Mouse (Mus musculus) forelimb bud, embryonic 11.5 days (tissue): ENCODE measurements at regions not wholly inside any gene's neighbourhood (a gene's known extent, or its start where the extent isn't known, plus 50 kb on each side); places are given as distances from the start of the nearest gene placed in this dataset.

Experiments used
- DNase-seq: peaks from one replicate; pipeline ENCODE4 v3.0.0-alpha.2; 2012; ENCODE audit warnings: low read depth, low spot score

GRCm38 (mm10) chr15:96944741-96945140 is 111.0 kb downstream of the Slc38a4 start:
- no peak for DNase-seq

GRCm38 (mm10) chr15:96942651-96943050 is 113.1 kb downstream of the Slc38a4 start:
- DNase-seq, result no peak

DNA sequence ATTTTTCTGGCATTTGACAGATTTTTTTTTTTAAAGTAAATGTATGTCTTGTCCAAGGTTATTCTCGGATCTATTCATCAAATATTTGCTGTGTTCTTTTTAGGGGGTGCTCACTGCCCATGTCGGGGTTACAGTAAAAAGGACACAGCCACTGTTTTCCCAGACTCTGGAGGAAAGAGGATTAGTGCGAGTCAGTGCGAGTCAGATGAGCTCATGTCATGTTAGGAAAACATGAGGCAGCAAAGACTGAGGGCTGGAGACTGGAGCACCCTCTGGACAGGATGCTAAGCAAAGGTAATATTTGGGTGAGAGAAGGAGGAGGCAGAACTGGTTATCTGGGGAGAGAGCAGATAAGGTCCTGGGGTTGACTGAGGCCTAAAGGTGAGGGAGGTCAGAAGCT is 117.3 kb downstream of the Slc38a4 start:
- no peak for DNase-seq

GRCm38 (mm10) chr15:96937623-96938022 is 118.1 kb downstream of the Slc38a4 start:
- DNase-seq, result no peak

GRCm38 (mm10) chr15:96936705-96937346 is 118.9 kb downstream of the Slc38a4 start:
- DNase-seq, result peak; percentile 94

DNA sequence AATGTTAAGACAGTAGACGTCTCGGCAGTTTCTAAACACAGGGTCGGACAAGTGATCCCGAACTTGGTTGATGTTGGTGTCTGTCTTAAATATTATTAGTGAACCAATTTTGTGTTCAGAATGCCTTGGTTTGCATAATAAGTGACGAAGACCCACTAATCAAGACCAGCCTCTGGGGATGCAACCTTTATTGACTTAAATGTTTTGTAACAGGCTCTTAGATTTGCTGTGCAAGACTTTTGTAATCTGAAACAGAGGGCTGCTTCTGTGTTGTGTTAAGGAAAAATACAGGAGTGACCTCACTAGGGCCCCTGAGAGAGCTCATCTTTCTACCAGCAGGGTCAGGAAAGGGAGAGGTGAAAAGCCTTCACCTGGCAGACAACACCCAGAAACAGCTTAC is 119.5 kb downstream of the Slc38a4 start:
- DNase-seq, result no peak

DNA sequence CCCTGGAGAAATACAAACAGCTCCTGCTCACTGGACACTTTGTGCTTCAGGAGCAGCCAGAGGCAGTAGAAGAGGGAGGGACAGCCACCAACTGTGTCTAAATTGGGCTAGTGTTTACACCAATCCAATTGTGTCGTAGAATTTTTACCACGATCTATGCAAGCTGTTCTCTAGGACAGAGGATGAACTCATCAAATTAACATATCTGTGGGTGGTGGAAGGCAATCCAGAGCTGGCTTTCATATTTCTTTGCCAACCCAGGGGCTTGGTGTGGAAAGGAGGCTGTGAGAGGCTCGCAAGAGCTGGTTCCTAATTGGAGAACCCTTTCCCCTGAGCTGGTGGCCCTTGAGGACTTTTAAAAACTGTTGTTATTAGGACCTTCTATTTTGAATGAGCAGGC is 122.3 kb downstream of the Slc38a4 start:
- DNase-seq, result no peak

DNA sequence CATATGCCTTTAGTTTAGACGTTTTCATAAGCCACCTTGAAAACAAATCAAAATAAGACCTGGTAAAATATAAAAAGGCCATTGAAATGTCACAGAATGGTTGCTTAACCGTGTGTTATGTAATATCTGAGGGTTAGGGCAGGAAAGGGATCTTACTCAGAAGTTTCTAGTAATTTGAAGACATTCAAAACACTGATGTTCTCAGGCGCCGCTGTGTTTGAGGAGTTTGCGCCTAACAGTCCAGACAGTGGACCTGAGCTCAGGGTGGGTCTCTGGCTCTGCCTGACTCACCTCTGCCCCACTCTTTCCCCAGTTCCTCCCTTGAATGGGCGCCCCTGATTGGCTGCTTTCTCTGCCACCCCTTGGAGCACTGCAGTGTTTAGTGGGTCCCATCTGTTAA is 125.2 kb downstream of the Slc38a4 start:
- DNase-seq, result no peak

- DNase-seq, result no peak
Measured at GRCm38 (mm10) chr15:96929788-96930187, 126.0 kb downstream of the Slc38a4 start.

DNA sequence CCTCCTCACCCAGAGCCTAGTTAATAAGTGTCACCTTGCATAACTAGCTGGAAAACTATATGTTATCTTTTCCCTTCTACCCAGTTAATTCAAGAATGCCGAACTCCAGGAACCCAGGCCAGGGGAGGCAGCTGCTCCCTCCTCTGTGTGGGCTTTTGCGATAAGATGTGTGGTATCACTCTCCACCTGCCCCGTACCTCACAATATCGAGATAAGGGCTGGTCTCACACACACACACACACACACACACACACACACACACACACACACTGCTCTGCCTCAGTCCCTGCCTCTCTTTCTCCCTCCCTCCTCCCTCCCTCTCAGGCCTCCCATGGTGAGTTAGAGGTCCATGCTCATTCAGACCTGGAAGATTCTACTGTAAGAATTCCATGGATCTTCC is 127.1 kb downstream of the Slc38a4 start:
- no peak for DNase-seq

GRCm38 (mm10) chr15:96927674-96928073 is 128.1 kb downstream of the Slc38a4 start:
- no peak for DNase-seq

- no peak for DNase-seq
Measured at GRCm38 (mm10) chr15:96926660-96927059, 129.1 kb downstream of the Slc38a4 start.

DNA sequence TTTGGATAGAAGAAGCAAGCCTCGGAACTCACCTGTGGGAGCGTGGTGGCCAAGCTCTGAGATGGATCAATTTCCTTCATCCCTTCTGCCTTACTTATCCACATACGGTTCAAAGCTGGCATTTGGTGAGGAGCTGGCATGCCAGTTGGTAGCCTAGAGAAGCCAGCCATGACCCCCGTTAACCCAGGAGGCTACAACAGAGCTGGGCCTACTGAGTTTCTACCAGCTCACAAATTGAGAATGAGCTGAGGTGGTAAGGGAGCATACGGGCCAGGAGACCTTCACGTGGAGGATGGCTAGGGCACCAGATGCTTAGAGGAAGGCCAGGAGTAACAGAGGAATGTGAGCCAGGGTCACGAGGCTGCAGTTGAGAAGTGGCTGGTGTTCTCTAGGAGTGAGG is 139.2 kb downstream of the Slc38a4 start:
- no peak for DNase-seq

GRCm38 (mm10) chr15:96915544-96915943 is 140.2 kb downstream of the Slc38a4 start:
- no peak for DNase-seq

- DNase-seq, result no peak
Measured at GRCm38 (mm10) chr15:96914988-96915387, 140.8 kb downstream of the Slc38a4 start.

GRCm38 (mm10) chr15:96905520-96905919 is 150.2 kb downstream of the Slc38a4 start:
- DNase-seq, result no peak

DNA sequence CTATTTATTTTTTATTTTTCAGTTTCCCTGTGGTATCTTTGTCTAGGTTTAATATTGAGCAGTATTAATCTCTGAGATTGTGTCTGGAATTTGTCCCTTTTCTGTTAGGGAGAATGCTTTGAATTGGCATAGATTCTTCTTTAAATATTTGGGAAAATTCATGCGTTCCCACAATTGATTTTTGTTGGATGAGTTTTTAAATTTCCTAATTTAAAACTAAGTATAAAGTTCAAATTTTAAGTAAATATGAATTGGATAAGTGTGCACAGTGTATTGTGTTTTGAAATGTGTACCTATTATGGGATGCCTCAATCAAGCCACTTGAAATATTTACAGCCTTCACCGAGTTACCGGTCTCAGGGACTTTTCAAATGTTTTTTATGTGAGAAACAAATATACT is 152.3 kb downstream of the Slc38a4 start:
- no peak for DNase-seq

GRCm38 (mm10) chr15:96902781-96903180 is 153.0 kb downstream of the Slc38a4 start:
- DNase-seq, result no peak

- DNase-seq, result no peak
Measured at GRCm38 (mm10) chr15:96901616-96902015, 154.1 kb downstream of the Slc38a4 start.

DNA sequence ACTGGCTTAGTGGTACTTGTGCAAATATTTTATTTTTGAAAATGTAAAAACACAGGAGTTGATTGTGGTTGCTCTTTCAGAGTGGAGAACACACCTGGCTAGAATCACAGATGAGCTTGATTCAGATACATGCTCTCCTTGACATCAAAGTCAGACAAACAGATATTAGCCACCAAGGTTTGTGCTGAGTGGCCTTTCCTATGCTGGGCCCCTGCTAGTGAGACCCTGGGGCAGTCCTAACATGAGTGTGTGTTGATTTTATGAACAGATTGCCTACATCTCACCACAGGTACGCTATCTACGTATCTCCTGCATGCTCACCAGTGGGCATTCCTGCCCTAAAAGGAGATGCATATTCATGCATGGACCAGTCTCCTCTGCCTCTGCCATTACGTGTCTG is 157.5 kb downstream of the Slc38a4 start:
- DNase-seq, result no peak

GRCm38 (mm10) chr15:96884901-96885300 is 170.9 kb downstream of the Slc38a4 start:
- DNase-seq, result no peak

DNA sequence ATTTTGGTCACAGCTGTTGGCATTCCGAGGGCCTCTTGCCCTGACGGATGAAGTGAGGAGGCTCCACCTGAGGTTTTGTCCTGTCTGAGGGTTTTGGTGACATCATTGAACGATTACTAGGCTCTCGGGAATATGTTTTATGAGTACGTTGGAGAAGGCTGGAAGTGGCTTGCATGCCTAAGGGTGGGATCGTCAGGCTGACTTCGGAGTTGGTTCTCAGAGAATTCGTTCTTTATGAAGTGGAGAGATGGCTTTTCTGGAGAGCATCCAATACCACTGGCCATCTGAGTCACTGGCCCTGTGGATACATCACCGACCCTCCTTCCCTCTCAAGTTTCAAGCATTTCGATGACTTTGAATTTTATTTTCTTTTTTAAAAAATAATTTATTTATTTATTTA is 172.0 kb downstream of the Slc38a4 start:
- DNase-seq, result no peak

DNA sequence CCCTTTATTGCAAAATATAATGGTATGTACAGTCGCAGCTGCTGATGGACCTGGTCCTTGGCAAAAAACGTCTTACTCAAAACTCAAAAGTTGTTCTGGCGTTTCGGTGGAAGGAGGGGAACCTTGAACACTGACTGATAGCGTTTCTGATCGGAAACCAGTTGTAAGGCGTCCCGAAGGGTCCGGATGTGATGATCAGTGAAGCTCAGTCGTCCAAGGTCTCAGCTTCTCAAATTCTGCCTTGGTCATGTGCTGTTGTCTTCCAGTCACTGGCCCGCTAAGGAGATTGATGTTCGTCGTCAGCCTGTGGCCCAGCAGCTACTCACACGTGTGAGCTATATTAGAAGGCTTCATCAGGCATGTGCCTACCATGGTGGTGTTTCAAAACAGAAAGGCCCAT is 173.5 kb downstream of the Slc38a4 start:
- no peak for DNase-seq

DNA sequence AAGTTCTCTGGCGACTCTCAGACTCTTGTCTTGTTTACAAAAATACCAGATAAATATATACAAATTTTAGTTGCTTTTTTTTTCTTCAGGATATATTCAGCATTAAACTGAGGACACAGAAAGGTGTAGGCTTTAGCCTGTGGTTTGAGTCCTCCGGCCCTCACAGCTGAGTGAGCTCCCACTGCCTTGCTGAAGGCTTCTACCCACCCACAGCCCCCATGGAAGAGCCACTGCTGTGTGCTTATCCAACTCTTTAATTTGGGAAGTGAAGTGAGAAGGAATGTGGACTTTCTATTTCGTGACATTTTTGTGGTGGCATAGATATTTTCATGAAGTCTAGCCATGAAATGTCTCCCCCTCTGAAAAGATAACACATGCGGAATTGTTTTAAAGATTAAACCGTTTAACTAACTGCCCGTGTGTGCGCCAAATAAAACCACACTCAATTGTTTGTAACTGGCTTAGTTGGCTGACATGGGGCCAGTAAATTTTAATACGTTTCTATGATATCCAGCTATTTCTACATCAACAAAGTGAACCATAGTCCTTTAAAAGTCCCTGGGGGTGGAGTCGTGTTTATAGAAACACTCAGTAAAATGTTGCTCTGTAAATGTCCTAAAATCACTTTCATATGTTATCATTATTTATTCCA is 174.1 kb downstream of the Slc38a4 start:
- DNase-seq, result no peak
